Mouse (Mus musculus) C2C12 (cell line): ENCODE data around the gene Plekhb2. TPM values are rescaled to one million over a fixed set of nuclear protein-coding genes. Genes with fewer than 3 reads are reported as not detected.

Experiments
- H3K27me3 ChIP-seq: one replicate; pipeline ENCODE4 v1.6.1; 2011; ENCODE audit not compliant: control insufficient read depth, insufficient read depth, insufficient read length
- H3K36me3 ChIP-seq: one replicate; pipeline ENCODE4 v1.6.1; 2011; ENCODE audit not compliant: control insufficient read depth, insufficient read depth
- H3K4me3 ChIP-seq: one replicate; pipeline ENCODE4 v1.5.1; 2011; ENCODE audit warnings: mild to moderate bottlenecking, control low read depth; ENCODE audit not compliant: poor library complexity, insufficient read depth, severe bottlenecking
- H3K79me2 ChIP-seq: one replicate; pipeline ENCODE4 v1.6.1; 2011; ENCODE audit not compliant: control insufficient read depth, insufficient read depth
- H3K79me3 ChIP-seq: one replicate; pipeline ENCODE4 v1.6.1; 2011; ENCODE audit warnings: low read depth, control low read depth
- H3ac ChIP-seq: one replicate; pipeline ENCODE3; 2011; ENCODE audit warnings: low read depth; ENCODE audit not compliant: control insufficient read depth, insufficient read length
- CEBPB ChIP-seq: IDR thresholded peaks from one replicate; pipeline ENCODE4 v1.6.1; 2011; ENCODE audit warnings: low read depth, mild to moderate bottlenecking, control low read depth, moderate library complexity
- CTCF ChIP-seq: IDR thresholded peaks from one replicate; pipeline ENCODE4 v1.5.1; 2011; ENCODE audit not compliant: control insufficient read depth, insufficient read depth, insufficient read length
- FOSL1 ChIP-seq: IDR thresholded peaks from one replicate; pipeline ENCODE4 v1.8.0; 2011; ENCODE audit warnings: mild to moderate bottlenecking, low read length; ENCODE audit not compliant: poor library complexity, insufficient read depth, severe bottlenecking
- MAX ChIP-seq: IDR thresholded peaks from one replicate; pipeline ENCODE4 v1.6.1; 2011; ENCODE audit warnings: mild to moderate bottlenecking, control low read depth
- MYOD1 ChIP-seq: IDR thresholded peaks from one replicate; pipeline ENCODE4 v1.6.1; 2011; ENCODE audit warnings: low read depth; ENCODE audit not compliant: control insufficient read depth, insufficient read length
- MYOG ChIP-seq: IDR thresholded peaks from one replicate; pipeline ENCODE4 v1.6.1; 2011; ENCODE audit not compliant: control insufficient read depth, insufficient read length; ENCODE audit errors: extremely low read depth
- USF1 ChIP-seq: IDR thresholded peaks from one replicate; pipeline ENCODE4 v1.6.1; 2011; ENCODE audit warnings: low read depth, mild to moderate bottlenecking, control low read depth, moderate library complexity
- polyA plus RNA-seq: library from polyadenylated mRNA; unstranded; fragments of >200 nt; fragmentation: generic; extraction: Trizol; gene quantifications from one replicate; pipeline ENCODE4 v1.2.1, GENCODE M21; 2012; ENCODE audit warnings: missing spikeins

The Plekhb2 gene
- polyA plus RNA-seq, 1 experiment: 57.1 TPM

DNA sequence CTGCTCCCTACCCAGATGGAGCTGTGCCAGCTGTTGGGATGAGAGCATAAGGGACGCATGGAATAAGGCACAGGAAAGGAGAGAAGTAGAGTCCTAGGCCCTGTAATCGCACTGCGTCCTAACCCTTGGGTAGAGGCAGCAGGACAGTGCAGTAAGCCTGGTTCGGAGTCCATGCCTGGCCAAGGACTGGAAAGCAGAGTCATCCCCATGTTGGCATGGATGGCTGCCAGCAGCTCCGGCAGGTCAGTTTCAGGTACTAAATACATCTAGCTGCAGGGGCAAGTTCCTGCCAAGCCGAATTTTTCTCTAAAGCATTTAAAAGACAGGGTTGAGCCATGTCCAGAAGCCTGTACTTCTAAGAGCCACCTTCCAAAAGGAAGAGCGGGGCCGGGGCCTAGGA is 41.3 kb upstream of the Plekhb2 start:
- H3K36me3 ChIP-seq: peaks cover 20% of the 10 kb centered on the region
- H3K79me2 ChIP-seq: peaks cover 3% of the 10 kb centered on the region
- no peak for TF ChIP-seq FOSL1
- no peak for TF ChIP-seq CEBPB
- no peak for TF ChIP-seq USF1
- TF ChIP-seq MYOD1: no peak
- H3K27me3 ChIP-seq: no peaks in the 10 kb centered on the region
- H3K4me3 ChIP-seq: no peak overlapping the region
- no peak overlapping the region for H3ac ChIP-seq
- no peaks in the 10 kb centered on the region for H3K79me3 ChIP-seq

- H3K27me3 ChIP-seq: no peaks in the 10 kb centered on the region
- no peak overlapping the region for H3K4me3 ChIP-seq
- H3K79me2 ChIP-seq: peaks cover 9% of the 10 kb centered on the region
- H3K79me3 ChIP-seq: no peaks in the 10 kb centered on the region
- no peak overlapping the region for H3ac ChIP-seq
- peaks cover 38% of the 10 kb centered on the region for H3K36me3 ChIP-seq
- TF ChIP-seq CTCF (no peak), FOSL1 (no peak), CEBPB (no peak), USF1 (no peak), MAX (no peak), MYOG (no peak), MYOD1 (no peak)
These were observed 39.5 kb upstream of the Plekhb2 start for GRCm38 (mm10) chr1:34810293-34810692.

GRCm38 (mm10) chr1:34811035-34811434 is 38.7 kb upstream of the Plekhb2 start:
- H3ac ChIP-seq: no peak overlapping the region
- no peaks in the 10 kb centered on the region for H3K79me3 ChIP-seq
- no peaks in the 10 kb centered on the region for H3K27me3 ChIP-seq
- TF ChIP-seq USF1 (no peak), CEBPB (no peak), MYOG (no peak), CTCF (no peak), MYOD1 (no peak), FOSL1 (no peak), MAX (no peak)
- H3K79me2 ChIP-seq: peaks cover 9% of the 10 kb centered on the region
- peaks cover 46% of the 10 kb centered on the region for H3K36me3 ChIP-seq
- H3K4me3 ChIP-seq: no peak overlapping the region

- H3K36me3 ChIP-seq: peaks cover 50% of the 10 kb centered on the region
- no peak overlapping the region for H3ac ChIP-seq
- no peak overlapping the region for H3K4me3 ChIP-seq
These were observed 38.2 kb upstream of the Plekhb2 start for GRCm38 (mm10) chr1:34811581-34811980.

DNA sequence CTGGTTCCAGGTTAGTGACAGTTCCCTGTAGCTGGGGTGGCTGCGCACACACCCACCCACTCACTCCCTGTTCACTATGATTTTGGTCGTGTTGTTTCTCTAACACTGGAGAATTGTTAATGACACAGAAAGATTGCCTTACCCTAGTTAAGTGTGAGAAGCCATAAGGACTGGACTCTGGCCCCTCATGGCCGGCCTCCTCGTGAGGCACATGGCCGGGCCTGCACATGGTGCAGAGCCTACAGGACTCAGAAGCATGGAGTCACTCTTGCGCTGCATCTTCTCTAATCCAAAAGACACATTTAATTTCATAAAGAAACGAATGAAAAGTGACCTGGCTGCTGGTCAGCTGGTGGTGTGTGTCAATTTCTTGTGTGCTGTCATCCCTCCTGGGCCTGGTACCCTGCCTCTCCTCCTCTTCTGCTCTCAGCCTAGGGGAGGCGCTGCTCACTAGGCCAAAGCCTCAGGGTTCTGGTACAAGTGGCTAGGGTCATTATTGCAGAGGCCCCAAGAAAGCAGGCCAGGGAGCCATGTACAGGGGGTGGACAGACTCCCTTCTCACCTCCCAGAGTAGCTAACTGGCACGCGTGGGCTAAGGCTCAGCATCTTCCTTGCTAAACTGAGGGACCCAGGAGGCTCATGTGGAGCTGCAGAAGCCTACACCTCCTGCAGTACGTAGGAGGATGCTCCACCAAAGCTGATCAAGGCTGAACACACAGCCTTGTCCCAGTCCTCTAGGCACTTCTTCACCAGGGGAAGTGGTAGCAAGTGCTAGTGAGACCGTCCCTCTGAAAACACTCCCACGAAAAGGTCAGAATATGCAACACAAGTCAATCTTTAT is 37.1 kb upstream of the Plekhb2 start:
- Histone ChIP-seq H3K79me2 (peaks cover 9% of the 10 kb centered on the region), H3K79me3 (no peaks in the 10 kb centered on the region), H3K27me3 (no peaks in the 10 kb centered on the region), H3ac (no peak overlapping the region), H3K4me3 (no peak overlapping the region), H3K36me3 (peaks cover 61% of the 10 kb centered on the region)
- TF ChIP-seq MAX: no peak
- TF ChIP-seq CEBPB: no peak
- no peak for TF ChIP-seq MYOG
- TF ChIP-seq MYOD1: no peak
- no peak for TF ChIP-seq FOSL1
- no peak for TF ChIP-seq USF1
- TF ChIP-seq CTCF: no peak

More at GRCm38 (mm10) chr1:34811581-34811980, 38.2 kb upstream of the Plekhb2 start:
- H3K79me2 ChIP-seq: peaks cover 9% of the 10 kb centered on the region
- H3K27me3 ChIP-seq: no peaks in the 10 kb centered on the region
- TF ChIP-seq MYOD1 (no peak), USF1 (no peak), MYOG (no peak), CEBPB (no peak)
- no peaks in the 10 kb centered on the region for H3K79me3 ChIP-seq
